In genomic region chr10:77035487-77035886, GRCm38 (mm10) we compare ENCODE assay signal across 9 mouse cellular contexts. TPM values are rescaled to one million over a fixed set of nuclear protein-coding genes. Genes with fewer than 3 reads are reported as not detected.
DNase-seq lines count a peak whose midpoint lies in the region; ATAC-seq lines count a peak whose summit lies in the region.
"Had no signal": no experiment of that assay in that cellular context is flagged by ENCODE, and none has a peak within 500 bp of the region (broad histone marks: within the 10 kb centered on the region; RNA-seq: fewer than 3 reads in every experiment).

No protein-coding gene starts in this region.

- 68% methylated on average over 6 of the region's 6 CpGs for WGBS in kidney, embryonic 14.5 days
- WGBS in intestine, embryonic 15.5 days: 70% methylated on average over 6 of the region's 6 CpGs
- 57% methylated on average over 6 of the region's 6 CpGs for WGBS in liver, embryonic 16.5 days (ENCODE audit: insufficient replicate concordance)

- peaks cover 18% of the 10 kb centered on the region for H3K4me1 ChIP-seq in kidney, embryonic 14.5 days (ENCODE audit: control insufficient read depth, insufficient read depth, low read length)
- H3K4me1 ChIP-seq in intestine, embryonic 15.5 days (replicated peaks): peaks cover 21% of the 10 kb centered on the region
- H3K4me1 ChIP-seq in liver, embryonic 16.5 days (ENCODE audit: control insufficient read depth, low read depth, low read length): peaks cover 34% of the 10 kb centered on the region

- H3K9me3 ChIP-seq in kidney, embryonic 14.5 days (ENCODE audit: control insufficient read depth, low read length): no peaks in the 10 kb centered on the region
- no peaks in the 10 kb centered on the region for H3K9me3 ChIP-seq in intestine, embryonic 15.5 days
- no peaks in the 10 kb centered on the region for H3K9me3 ChIP-seq in liver, embryonic 16.5 days (replicated peaks; ENCODE audit: control insufficient read depth, low read length)
- H3K9me3 ChIP-seq: embryonic facial prominence, embryonic 12.5 days had no signal

- H3K27ac ChIP-seq in kidney, embryonic 14.5 days (ENCODE audit: low read depth, low read length): no peak overlapping the region
- no peak overlapping the region for H3K27ac ChIP-seq in intestine, embryonic 15.5 days
- no peak overlapping the region for H3K27ac ChIP-seq in liver, embryonic 16.5 days (ENCODE audit: low read length)
- H3K27ac ChIP-seq: embryonic facial prominence, embryonic 12.5 days had no signal

- no peak for DNase-seq in kidney, postnatal 14 days
- DNase-seq in cerebellum, postnatal 4 days (ENCODE audit: low spot score in 2 of 2): no peak
- no peak for DNase-seq in cerebellum, postnatal 14 days

- H3K9ac ChIP-seq in kidney, embryonic 14.5 days (ENCODE audit: low read depth, low read length): peak overlapping the region; percentile 18; the same call in 1 of the 2 replicates
- peak overlapping the region; percentile 21; the same call in 1 of the 2 replicates for H3K9ac ChIP-seq in intestine, embryonic 15.5 days
- peak overlapping the region; percentile 37; the same call in 1 of the 2 replicates for H3K9ac ChIP-seq in liver, embryonic 16.5 days (ENCODE audit: low read depth, low read length)
- H3K9ac ChIP-seq: embryonic facial prominence, embryonic 12.5 days had no signal

- H3K4me3 ChIP-seq in kidney, embryonic 14.5 days (ENCODE audit: low read length): no peak overlapping the region
- no peak overlapping the region for H3K4me3 ChIP-seq in intestine, embryonic 15.5 days (replicated peaks)
- H3K4me3 ChIP-seq in liver, embryonic 16.5 days (ENCODE audit: low read depth, low read length): no peak overlapping the region
- H3K4me3 ChIP-seq: embryonic facial prominence, embryonic 12.5 days had no signal

- no peaks in the 10 kb centered on the region for H3K27me3 ChIP-seq in kidney, embryonic 14.5 days (ENCODE audit: control insufficient read depth, insufficient read depth, low read length)
- H3K27me3 ChIP-seq in intestine, embryonic 15.5 days (replicated peaks): no peaks in the 10 kb centered on the region
- no peaks in the 10 kb centered on the region; the same call in 1 of the 2 replicates for H3K27me3 ChIP-seq in liver, embryonic 16.5 days (ENCODE audit: control insufficient read depth, insufficient read depth, low read depth, low read length)

- 0 out of 2 replicates have a peak overlapping the region, but pooled peaks have one; percentile 5 for H3K4me2 ChIP-seq in kidney, embryonic 14.5 days (replicated peaks; ENCODE audit: low read depth, low read length)
- H3K4me2 ChIP-seq in intestine, embryonic 15.5 days (replicated peaks): peak overlapping the region; percentile 95
- peak overlapping the region; percentile 98; the same call in 1 of the 2 replicates for H3K4me2 ChIP-seq in liver, embryonic 16.5 days (ENCODE audit: low read depth, low read length)

- H3K36me3 ChIP-seq in kidney, embryonic 14.5 days (ENCODE audit: control insufficient read depth, insufficient read depth, low read length): peaks cover 27% of the 10 kb centered on the region
- H3K36me3 ChIP-seq in intestine, embryonic 15.5 days: peaks cover 4% of the 10 kb centered on the region; the same call in 1 of the 2 replicates
- no peaks in the 10 kb centered on the region for H3K36me3 ChIP-seq in liver, embryonic 16.5 days (ENCODE audit: control insufficient read depth, insufficient read depth)

- ATAC-seq in kidney, embryonic 14.5 days (ENCODE audit: low FRiP score, low TSS enrichment): no peak
- ATAC-seq in CD4-positive, CD25-positive, alpha-beta regulatory T cell, adult 4 months: peak; percentile 13
- ATAC-seq in intestine, embryonic 15.5 days: no peak
- no peak for ATAC-seq in liver, embryonic 16.5 days (ENCODE audit: low read depth)
- no peak for ATAC-seq in megakaryocyte-erythroid progenitor cell, adult 5-6 weeks (replicated peaks; ENCODE audit: low FRiP score, low TSS enrichment, poor library complexity, severe bottlenecking)

RNA-seq across cellular contexts. Expression of gene Slc19a1, which starts 3.4 kb away (rescaled TPM):
- polyA plus RNA-seq in kidney, embryonic 14.5 days (2014; fragmentation: Nextera tagmentation; extraction: Ambion mirVana): 34.1 and 40.9 TPM in 2 replicates
- 10 to 100 TPM; 32.3 to 61.7 TPM for polyA plus RNA-seq in CD4-positive, CD25-positive, alpha-beta regulatory T cell, adult 4 months (2017; shearing (Covaris generic))
- 43.1 and 50.9 TPM in 2 replicates for polyA plus RNA-seq in intestine, embryonic 15.5 days (2015; fragmentation: Nextera tagmentation; extraction: Ambion mirVana)
- 12.4 and 12.6 TPM in 2 replicates for polyA plus RNA-seq in liver, embryonic 16.5 days (2015; fragmentation: Nextera tagmentation; extraction: Ambion mirVana)
- 67.9 and 77.4 TPM in 2 replicates for total RNA-seq in megakaryocyte-erythroid progenitor cell, adult 5-6 weeks (2014; fragmentation: Nextera tagmentation)
- 27.3 and 29.6 TPM in 2 replicates for total RNA-seq in megakaryocyte-erythroid progenitor cell, adult 5-6 weeks (2017)

Comparison
In these comparisons a context has a peak if more than half of its experiments do, and no peak if none do; other contexts are left out.
1. H3K4me2 ChIP-seq: peak in every context shown above with its lines; median percentile 98 in liver, embryonic 16.5 days; 95 in intestine, embryonic 15.5 days; 5 in kidney, embryonic 14.5 days.